Mouse (Mus musculus) erythroblast, embryonic 14.5 days (primary cell): Measurements from ENCODE around the gene Pdx1. TPM values are rescaled to one million over a fixed set of nuclear protein-coding genes. Genes with fewer than 3 reads are reported as not detected.

Experiments used
- H3K27me3 ChIP-seq: 2 replicates; pipeline ENCODE4 v1.6.1; 2012; ENCODE audit warnings: inconsistent platforms; ENCODE audit not compliant: control insufficient read depth
- H3K36me3 ChIP-seq: 2 replicates; pipeline ENCODE4 v1.6.1; 2012; ENCODE audit warnings: mild to moderate bottlenecking, inconsistent platforms; ENCODE audit not compliant: control insufficient read depth
- H3K4me1 ChIP-seq: 2 replicates; pipeline ENCODE4 v1.6.1; 2012; ENCODE audit warnings: inconsistent platforms; ENCODE audit not compliant: control insufficient read depth
- H3K4me3 ChIP-seq: replicated peaks from 2 replicates; pipeline ENCODE3; 2012; ENCODE audit warnings: moderate library complexity, mild to moderate bottlenecking, inconsistent platforms
- H3K9me3 ChIP-seq: 2 replicates; pipeline ENCODE4 v1.6.1; 2012; ENCODE audit warnings: low read length, inconsistent platforms, mixed read lengths; ENCODE audit not compliant: control insufficient read depth
- GATA1 ChIP-seq: IDR thresholded peaks from 2 replicates; pipeline ENCODE4 v1.6.1; 2012; ENCODE audit warnings: low read length, inconsistent platforms, mixed read lengths
- TAL1 ChIP-seq: IDR thresholded peaks from 3 replicates; pipeline ENCODE4 v1.6.1; 2012; ENCODE audit warnings: low read length, inconsistent platforms, mixed read lengths
- polyA plus RNA-seq: library from polyadenylated mRNA; stranded (reverse); fragments of >175 nt; gene quantifications from 2 replicates; pipeline ENCODE4 v1.2.3, GENCODE M21; 2012

The Pdx1 gene
- polyA plus RNA-seq, 1 experiment = not detected

- Histone ChIP-seq H3K4me1 (no peaks in the 10 kb centered on the region), H3K9me3 (no peaks in the 10 kb centered on the region; the same call in 1 of the 2 replicates), H3K4me3 (no peak overlapping the region), H3K36me3 (no peaks in the 10 kb centered on the region), H3K27me3 (peaks cover 99% of the 10 kb centered on the region)
- TF ChIP-seq GATA1 = no peak
- no peak for TF ChIP-seq TAL1
These were observed 36.3 kb downstream of the Pdx1 start for GRCm38 (mm10) chr5:147305856-147306637.

GRCm38 (mm10) chr5:147306638-147307397, 37.1 kb downstream of the Pdx1 start, which contains the start of gene Cdx2:
Gene Cdx2, minus strand, starts transcription at chr5:147307270.
- Histone ChIP-seq H3K4me3 (no peak within 1 kb of the TSS), H3K9me3 (no peaks in the 10 kb centered on the region; the same call in 1 of the 2 replicates), H3K4me1 (no peaks in the 10 kb centered on the region), H3K36me3 (no peaks in the 10 kb centered on the region), H3K27me3 (peaks cover 98% of the 10 kb centered on the region)
- TF ChIP-seq GATA1 (no peak), TAL1 (no peak)

GRCm38 (mm10) chr5:147307398-147307785, 37.6 kb downstream of the Pdx1 start:
- Histone ChIP-seq H3K27me3 (peaks cover 98% of the 10 kb centered on the region), H3K9me3 (no peaks in the 10 kb centered on the region; the same call in 1 of the 2 replicates), H3K4me3 (no peak overlapping the region), H3K4me1 (no peaks in the 10 kb centered on the region), H3K36me3 (no peaks in the 10 kb centered on the region)
- no peak for TF ChIP-seq GATA1
- TF ChIP-seq TAL1 = no peak

DNA sequence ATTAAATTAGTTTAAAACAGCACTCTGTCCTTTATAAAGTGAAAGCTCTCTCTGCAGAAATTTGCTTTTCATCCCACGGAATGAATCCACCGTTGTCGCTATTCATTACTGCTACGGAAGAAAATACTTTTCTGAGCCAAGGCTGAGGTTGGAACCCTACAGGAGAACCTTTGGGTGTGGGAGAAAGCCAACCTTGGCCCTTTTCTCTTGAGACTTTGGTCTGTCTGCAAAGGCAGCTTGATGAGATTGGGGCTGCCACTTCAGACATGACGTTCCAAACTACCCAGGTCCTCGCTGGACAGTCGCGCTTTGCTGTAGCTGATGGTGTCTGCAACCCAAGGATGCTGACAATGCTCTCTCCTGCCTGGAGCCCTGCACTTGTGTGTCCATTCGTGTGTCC, 38.7 kb downstream of the Pdx1 start:
- H3K27me3 ChIP-seq = peaks cover 96% of the 10 kb centered on the region
- TF ChIP-seq TAL1 = no peak
- no peak for TF ChIP-seq GATA1

DNA sequence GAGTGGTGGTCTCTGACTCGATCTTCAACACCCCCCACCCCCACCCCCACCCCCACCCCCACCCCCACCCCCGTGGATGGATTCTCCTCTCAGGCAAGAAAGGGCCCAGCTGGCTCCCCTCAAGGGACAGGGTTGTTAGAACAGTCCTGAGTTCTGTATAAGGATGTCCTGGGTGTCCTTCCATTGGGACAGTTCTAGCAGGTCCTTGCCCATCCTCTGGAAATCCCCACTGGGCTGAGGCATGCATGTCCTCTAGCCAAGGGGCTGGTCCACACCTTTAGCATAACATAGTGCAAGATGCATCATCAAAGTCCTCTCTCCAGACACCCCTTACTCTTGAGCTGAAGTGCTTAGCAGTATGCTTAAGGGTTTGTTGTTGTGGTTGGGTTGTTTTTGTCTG, 40.0 kb downstream of the Pdx1 start:
- no peak overlapping the region for H3K4me3 ChIP-seq
- TF ChIP-seq GATA1 (no peak), TAL1 (no peak)
- no peaks in the 10 kb centered on the region for H3K4me1 ChIP-seq
- peaks cover 95% of the 10 kb centered on the region for H3K27me3 ChIP-seq
- H3K36me3 ChIP-seq = no peaks in the 10 kb centered on the region
- no peaks in the 10 kb centered on the region; the same call in 1 of the 2 replicates for H3K9me3 ChIP-seq

More for the DNA sequence above, 38.7 kb downstream of the Pdx1 start:
- Histone ChIP-seq H3K36me3 (no peaks in the 10 kb centered on the region), H3K4me1 (no peaks in the 10 kb centered on the region), H3K4me3 (no peak overlapping the region), H3K9me3 (no peaks in the 10 kb centered on the region; the same call in 1 of the 2 replicates)

- TF ChIP-seq GATA1 = no peak
- TF ChIP-seq TAL1 = no peak
These were observed 43.3 kb downstream of the Pdx1 start for GRCm38 (mm10) chr5:147312830-147313685.

DNA sequence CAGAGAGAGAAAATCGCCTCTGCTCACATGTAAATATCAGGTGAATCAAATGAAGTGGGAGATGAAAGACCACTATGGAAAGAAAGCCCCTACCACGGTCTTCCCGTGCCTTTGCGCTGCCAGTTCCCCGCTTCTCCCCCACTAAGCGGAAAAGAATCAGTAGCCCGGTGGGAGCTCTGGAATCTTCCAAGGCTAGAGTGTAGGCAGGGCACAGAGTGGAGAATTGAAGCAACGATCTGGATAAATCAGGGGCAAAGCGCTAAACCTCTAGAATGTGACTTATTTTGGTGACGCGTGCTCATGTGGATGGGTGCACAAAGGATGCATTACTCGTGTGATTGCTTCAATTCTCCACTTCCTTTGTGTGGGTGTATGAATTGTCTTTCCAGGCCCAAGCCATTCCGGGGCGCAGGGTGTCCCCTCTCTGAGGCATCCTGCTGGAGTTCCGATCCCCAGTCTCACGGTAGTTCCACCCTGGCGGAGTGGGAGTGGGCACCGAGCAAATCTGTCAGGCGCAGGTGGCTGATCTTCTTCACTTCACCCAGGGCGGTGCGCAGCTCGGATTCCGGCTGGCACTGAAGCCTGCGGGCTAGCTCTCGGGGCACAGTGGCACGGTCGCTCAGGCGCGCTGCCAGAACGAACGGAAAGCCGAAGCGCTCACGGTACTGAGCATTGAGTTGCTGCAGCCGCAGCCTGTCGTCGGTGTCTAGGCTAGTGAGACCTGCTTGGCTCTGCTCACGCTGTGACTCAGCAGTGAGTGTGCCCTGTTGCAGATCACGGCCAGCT, 45.1 kb downstream of the Pdx1 start:
- peaks cover 87% of the 10 kb centered on the region for H3K27me3 ChIP-seq
- no peaks in the 10 kb centered on the region; the same call in 1 of the 2 replicates for H3K4me1 ChIP-seq
- TF ChIP-seq GATA1 (no peak), TAL1 (no peak)
- no peak overlapping the region for H3K4me3 ChIP-seq
- no peaks in the 10 kb centered on the region for H3K36me3 ChIP-seq
- H3K9me3 ChIP-seq = no peaks in the 10 kb centered on the region

More at GRCm38 (mm10) chr5:147312830-147313685, 43.3 kb downstream of the Pdx1 start:
- peaks cover 95% of the 10 kb centered on the region for H3K27me3 ChIP-seq
- H3K9me3 ChIP-seq = no peaks in the 10 kb centered on the region
- H3K36me3 ChIP-seq = no peaks in the 10 kb centered on the region
- no peaks in the 10 kb centered on the region; the same call in 1 of the 2 replicates for H3K4me1 ChIP-seq
- no peak overlapping the region for H3K4me3 ChIP-seq

- TF ChIP-seq TAL1 (no peak), GATA1 (no peak)
- Histone ChIP-seq H3K36me3 (no peaks in the 10 kb centered on the region), H3K9me3 (no peaks in the 10 kb centered on the region), H3K4me1 (no peaks in the 10 kb centered on the region; the same call in 1 of the 2 replicates), H3K27me3 (peaks cover 80% of the 10 kb centered on the region), H3K4me3 (no peak overlapping the region)
These were observed 45.8 kb downstream of the Pdx1 start for GRCm38 (mm10) chr5:147315432-147316075.
